Mouse (Mus musculus) small intestine, adult 2 months (tissue): ENCODE measurements around the gene Tex14. TPM values are rescaled to one million over a fixed set of nuclear protein-coding genes. Genes with fewer than 3 reads are reported as not detected.
"Not testable (repeated sequence)": the region's sequence is repeated elsewhere in the genome, so short reads cannot be mapped to it uniquely, and the experiment has no call there.

Source experiments
- H3K27ac ChIP-seq: fragments of 200-500 bp; 2 replicates; pipeline ENCODE4 v1.5.1; 2012; ENCODE audit warnings: low read depth, low read length, control low read depth, inconsistent platforms; ENCODE audit not compliant: insufficient read depth
- H3K27me3 ChIP-seq: fragments of 200-500 bp; 2 replicates; pipeline ENCODE4 v1.6.1; 2012; ENCODE audit warnings: mild to moderate bottlenecking, moderate library complexity, low read length, inconsistent platforms; ENCODE audit not compliant: control insufficient read depth, insufficient read depth
- H3K36me3 ChIP-seq: fragments of 200-500 bp; 2 replicates; pipeline ENCODE4 v1.6.1; 2012; ENCODE audit warnings: mild to moderate bottlenecking, low read length, control low read depth, inconsistent platforms; ENCODE audit not compliant: control insufficient read depth, insufficient read depth
- H3K4me1 ChIP-seq: fragments of 200-500 bp; 2 replicates; pipeline ENCODE4 v1.6.1; 2012; ENCODE audit warnings: low read length, inconsistent platforms, mixed read lengths; ENCODE audit not compliant: control insufficient read depth, insufficient read depth, insufficient read length
- H3K4me3 ChIP-seq: fragments of 200-500 bp; 2 replicates; pipeline ENCODE4 v1.5.1; 2012; ENCODE audit warnings: low read depth, mild to moderate bottlenecking, control low read depth, inconsistent platforms, low read length, moderate library complexity
- CTCF ChIP-seq: fragments of 200-500 bp; IDR thresholded peaks from 2 replicates; pipeline ENCODE4 v1.5.1; 2012; ENCODE audit warnings: low read depth, mild to moderate bottlenecking, control low read depth, inconsistent platforms, low read length, moderate library complexity, mixed read lengths; ENCODE audit not compliant: insufficient replicate concordance, insufficient read length; ENCODE audit errors: extremely low read depth
- POLR2A ChIP-seq: fragments of 200-500 bp; IDR thresholded peaks from 2 replicates; pipeline ENCODE4 v1.6.1; 2012; ENCODE audit warnings: low read depth, mild to moderate bottlenecking, control low read depth, inconsistent platforms, low read length, moderate library complexity
- WGBS: fragments of 180-500 bp; shearing (Covaris S2); methylation state at CpG from one replicate; pipeline ENCODE4 v1.1.7; 2018; 5-methylcytosine and 5-hydroxymethylcytosine counted together
- polyA plus RNA-seq: library from polyadenylated mRNA; depleted of rRNA; stranded (reverse); fragments of >200 nt; gene quantifications from 2 replicates; pipeline ENCODE4 v1.2.3, GENCODE M21; 2012

The Tex14 gene
- polyA plus RNA-seq, 1 experiment, result 0.19 TPM

DNA sequence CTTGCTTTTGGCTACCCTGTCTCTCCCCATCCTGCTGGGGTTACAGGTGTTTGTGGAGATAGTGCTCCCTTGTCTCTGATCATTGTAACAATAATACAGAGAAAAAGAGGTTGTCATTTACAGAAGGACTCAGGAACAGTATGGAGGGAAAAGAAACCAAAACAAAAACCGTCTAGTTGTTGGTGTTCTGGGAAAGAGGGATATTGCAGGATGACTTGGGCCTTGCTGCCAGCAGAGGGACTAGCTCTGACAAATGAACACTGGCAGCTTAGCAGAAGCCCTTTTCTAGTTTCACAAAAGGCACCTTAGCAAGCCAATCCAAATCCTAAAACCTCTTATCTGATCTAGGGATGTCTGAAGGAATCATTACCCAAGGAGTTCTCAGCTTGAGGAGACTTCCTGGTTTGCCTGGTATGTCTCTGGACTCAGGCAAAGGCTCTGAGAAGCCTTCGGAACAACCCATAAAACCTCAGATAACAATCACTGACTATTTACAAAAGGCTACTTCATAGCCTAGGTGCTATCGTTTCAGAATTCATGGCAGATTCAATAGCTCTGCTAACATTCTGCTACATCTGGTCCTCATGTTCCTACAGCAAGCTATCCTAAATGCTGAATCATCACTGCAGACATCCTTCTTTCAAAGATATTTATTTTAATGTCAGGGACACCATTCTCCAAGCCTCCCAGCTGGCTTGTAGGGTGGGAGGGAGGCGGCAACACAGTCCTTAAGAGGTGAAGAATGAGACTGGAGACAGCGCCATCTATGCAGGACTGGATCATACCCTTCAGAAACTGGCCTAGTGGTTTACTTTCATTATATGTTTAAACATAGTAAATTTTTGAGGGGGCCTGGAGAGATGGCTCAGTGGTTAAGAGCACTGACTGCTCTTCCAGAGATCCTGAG lies 31.7 kb downstream of the Tex14 start:
- no peak overlapping the region; the same call in 1 of the 2 replicates for H3K27ac ChIP-seq
- 40% methylated on average over 5 of the region's 5 CpGs for WGBS
- no peaks in the 10 kb centered on the region for H3K4me1 ChIP-seq
- TF ChIP-seq POLR2A (no peak), CTCF (no peak)
- no peaks in the 10 kb centered on the region for H3K27me3 ChIP-seq
- no peaks in the 10 kb centered on the region for H3K36me3 ChIP-seq
- H3K4me3 ChIP-seq, result no peak overlapping the region

DNA sequence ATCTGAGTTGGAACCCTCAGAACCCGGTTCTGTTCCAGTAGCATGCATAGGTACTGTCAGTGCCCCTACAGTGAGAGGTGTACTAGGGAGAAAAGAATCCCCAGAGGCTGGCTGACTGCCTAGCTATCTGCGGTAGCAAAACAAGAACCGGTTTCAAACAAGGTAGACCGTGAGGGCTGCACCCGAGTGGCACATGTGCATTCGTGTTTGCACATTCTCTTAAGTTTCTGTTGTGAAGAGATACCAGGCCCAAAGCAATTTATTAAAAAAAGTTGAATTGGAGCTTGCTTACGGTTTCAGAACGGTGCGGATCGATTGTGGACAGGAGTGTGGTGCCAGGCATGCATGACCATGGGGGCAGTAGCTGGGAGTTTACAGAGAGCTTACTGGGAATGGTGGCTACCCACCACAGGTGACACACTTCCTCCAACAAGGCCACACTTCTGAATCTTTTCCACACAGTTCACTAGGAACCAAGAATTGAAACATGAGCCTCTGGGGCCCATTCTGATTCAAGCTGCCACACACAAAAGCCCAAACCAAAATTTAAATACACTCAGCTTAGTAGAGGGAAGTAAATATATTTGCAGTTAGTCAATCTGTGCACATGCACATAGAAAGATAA lies 35.0 kb downstream of the Tex14 start:
- TF ChIP-seq CTCF (no peak), POLR2A (no peak)
- H3K27ac ChIP-seq, result no peak overlapping the region
- no peak overlapping the region for H3K4me3 ChIP-seq
- H3K36me3 ChIP-seq, result no peaks in the 10 kb centered on the region
- H3K27me3 ChIP-seq, result no peaks in the 10 kb centered on the region
- H3K4me1 ChIP-seq, result no peaks in the 10 kb centered on the region
- 90% methylated on average over 10 of the region's 10 CpGs for WGBS

DNA sequence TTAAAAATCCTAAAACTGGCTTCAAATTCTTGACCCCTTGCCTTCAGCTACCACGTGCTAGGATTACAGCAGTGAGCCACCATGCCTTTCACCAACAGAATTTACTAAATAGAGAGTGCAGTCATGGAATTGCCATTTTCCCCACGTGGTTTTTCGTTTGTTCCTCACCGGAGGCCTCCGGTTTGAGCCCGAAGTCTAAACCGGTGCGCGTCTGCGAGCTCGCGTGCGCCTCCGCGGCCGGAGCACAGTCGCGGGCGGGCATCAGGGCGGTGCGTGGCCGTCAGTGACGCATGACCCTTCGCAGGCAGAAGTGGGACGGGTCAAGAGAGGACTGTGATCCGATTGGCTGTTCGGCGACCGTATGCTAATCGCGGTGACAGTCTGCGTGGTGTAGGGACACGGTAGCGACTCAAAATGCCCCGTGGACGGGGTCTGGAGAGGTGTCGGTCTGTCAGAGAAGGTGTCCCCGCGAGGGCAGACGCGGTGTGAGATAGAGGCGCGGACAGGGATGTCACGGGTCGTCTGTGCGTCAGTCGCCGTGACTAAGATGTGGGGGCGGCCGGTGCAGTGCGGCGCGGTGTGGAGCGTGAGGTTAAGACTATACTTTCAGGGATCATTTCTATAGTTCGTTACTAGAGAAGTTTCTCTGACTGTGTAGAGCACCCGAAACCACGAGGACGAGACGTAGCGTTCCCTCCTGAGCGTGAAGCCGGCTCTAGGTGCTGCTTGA lies 37.9 kb downstream of the Tex14 start:
- Histone ChIP-seq H3K27ac (peak overlapping the region; percentile 48; the same call in 1 of the 2 replicates), H3K4me3 (peak overlapping the region; percentile 53)
- H3K36me3 ChIP-seq, H3K27me3 ChIP-seq, H3K4me1 ChIP-seq: not testable (repeated sequence)
- WGBS, result under 1% methylated on average over 33 of the region's 62 CpGs

- no peaks in the 10 kb centered on the region for H3K36me3 ChIP-seq
- H3K4me1 ChIP-seq, result no peaks in the 10 kb centered on the region
- peak overlapping the region; percentile 68 for H3K27ac ChIP-seq
- TF ChIP-seq POLR2A (no peak), CTCF (no peak)
- H3K4me3 ChIP-seq, result no peak overlapping the region
- WGBS, result 1% methylated on average over 5 of the region's 5 CpGs
- no peaks in the 10 kb centered on the region for H3K27me3 ChIP-seq
Observed at GRCm38 (mm10) chr11:87443373-87443883, 38.6 kb downstream of the Tex14 start.

DNA sequence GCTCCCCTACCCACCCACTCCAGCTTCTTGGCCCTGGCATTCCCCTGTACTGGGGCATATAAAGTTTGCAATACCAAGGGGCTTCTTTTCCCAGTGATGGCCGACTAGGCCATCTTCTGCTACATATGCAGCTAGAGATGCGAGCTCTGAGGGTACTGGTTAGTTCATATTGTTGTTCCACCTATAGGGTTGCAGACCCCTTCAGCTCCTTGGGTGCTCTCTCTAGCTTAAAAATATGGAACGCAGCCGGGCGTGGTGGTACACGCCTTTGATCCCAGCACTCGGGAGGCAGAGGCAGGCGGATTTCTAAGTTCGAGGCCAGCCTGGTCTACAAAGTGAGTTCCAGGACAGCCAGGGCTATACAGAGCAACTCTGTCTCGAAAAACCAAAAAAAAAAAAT lies 39.2 kb downstream of the Tex14 start:
- not testable (repeated sequence) for H3K36me3 ChIP-seq, H3K27me3 ChIP-seq, H3K27ac ChIP-seq, H3K4me1 ChIP-seq, H3K4me3 ChIP-seq
- 46% methylated on average over 10 of the region's 10 CpGs for WGBS

DNA sequence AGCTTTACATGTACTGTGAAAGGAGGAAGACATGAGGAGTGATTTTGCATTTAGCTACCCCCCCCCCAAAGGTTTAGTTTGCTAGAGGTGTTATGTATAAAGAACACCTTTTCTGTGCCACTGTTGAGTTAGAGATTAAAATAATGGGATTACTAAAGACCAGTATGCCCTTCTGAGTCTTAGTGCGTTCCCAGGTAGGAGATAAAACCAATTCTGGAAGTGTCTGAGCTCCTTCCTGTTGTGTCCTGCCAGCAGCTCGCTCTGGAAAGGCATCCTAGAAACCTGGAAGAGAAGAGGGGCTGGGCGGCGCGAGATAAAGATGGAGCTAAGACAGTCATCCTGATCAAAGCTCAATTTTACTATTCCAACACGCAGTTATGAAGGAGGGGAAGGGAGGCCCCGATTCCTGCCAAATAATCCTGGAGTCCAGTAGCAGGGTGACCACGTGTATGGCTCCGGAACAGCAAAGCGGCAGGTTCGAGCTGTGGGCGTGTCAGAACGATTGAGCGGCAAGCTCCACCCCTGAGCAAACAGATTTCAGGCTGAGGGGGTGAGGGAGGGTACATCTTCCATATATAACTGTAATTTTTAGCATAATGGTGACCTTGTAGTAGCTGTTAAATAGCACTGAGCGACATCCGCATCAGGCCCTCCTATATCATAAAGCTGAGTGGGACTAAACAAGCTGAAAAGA lies 40.0 kb downstream of the Tex14 start:
- Histone ChIP-seq H3K27me3 (no peaks in the 10 kb centered on the region), H3K27ac (no peak overlapping the region), H3K4me3 (no peak overlapping the region), H3K4me1 (no peaks in the 10 kb centered on the region), H3K36me3 (no peaks in the 10 kb centered on the region)
- no peak for TF ChIP-seq CTCF
- TF ChIP-seq POLR2A, result no peak
- 8% methylated on average over 16 of the region's 16 CpGs for WGBS

GRCm38 (mm10) chr11:87445593-87445992 lies 40.7 kb downstream of the Tex14 start:
- 57% methylated on average over 4 of the region's 4 CpGs for WGBS
- H3K4me3 ChIP-seq, H3K36me3 ChIP-seq, H3K27me3 ChIP-seq, H3K27ac ChIP-seq, H3K4me1 ChIP-seq: not testable (repeated sequence)
